Mouse (Mus musculus): ENCODE measurements around the gene Marc2. TPM values are rescaled to one million over a fixed set of nuclear protein-coding genes. Genes with fewer than 3 reads are reported as not detected.

Marc2 gene
- polyA plus RNA-seq, 1 experiment from 2014 or later = 89.7 TPM

- WGBS = 81% methylated on average over 6 of the region's 6 CpGs
- Histone ChIP-seq H3K27me3 (ENCODE audit: control insufficient read depth, insufficient read depth, low read length) (peaks cover 6% of the 10 kb centered on the region), H3K27ac (ENCODE audit: low read depth, low read length) (no peak overlapping the region), H3K9ac (ENCODE audit: low read length) (no peak overlapping the region), H3K9me3 (ENCODE audit: control insufficient read depth, low read length) (no peaks in the 10 kb centered on the region), H3K4me3 (ENCODE audit: low read depth, low read length) (no peak overlapping the region), H3K36me3 (ENCODE audit: control insufficient read depth, insufficient read depth, low read length) (no peaks in the 10 kb centered on the region), H3K4me2 (ENCODE audit: low read depth, low read length, severe bottlenecking) (no peak overlapping the region), H3K4me1 (replicated peaks; ENCODE audit: control insufficient read depth, insufficient read depth, low read length) (peaks cover 8% of the 10 kb centered on the region; the same call in 1 of the 2 replicates)
- no peak for DNase-seq (ENCODE audit: low spot score)
- ATAC-seq (replicated peaks; ENCODE audit: low FRiP score) = no peak
Measured at GRCm38 (mm10) chr1:184809578-184810001, 36.7 kb downstream of the Marc2 start.

- Histone ChIP-seq H3K4me3 (ENCODE audit: low read depth, low read length) (no peak overlapping the region), H3K27ac (ENCODE audit: low read depth, low read length) (no peak overlapping the region), H3K9me3 (ENCODE audit: control insufficient read depth, low read length) (no peaks in the 10 kb centered on the region), H3K4me1 (replicated peaks; ENCODE audit: control insufficient read depth, insufficient read depth, low read length) (peaks cover 8% of the 10 kb centered on the region; the same call in 1 of the 2 replicates), H3K9ac (ENCODE audit: low read length) (no peak overlapping the region), H3K4me2 (ENCODE audit: low read depth, low read length, severe bottlenecking) (no peak overlapping the region), H3K36me3 (ENCODE audit: control insufficient read depth, insufficient read depth, low read length) (no peaks in the 10 kb centered on the region), H3K27me3 (ENCODE audit: control insufficient read depth, insufficient read depth, low read length) (peaks cover 6% of the 10 kb centered on the region)
- DNase-seq (ENCODE audit: low spot score) (no peak), ATAC-seq (replicated peaks; ENCODE audit: low FRiP score) (no peak)
- 90% methylated on average over 17 of the region's 17 CpGs for WGBS
Measured at GRCm38 (mm10) chr1:184808418-184809012, 37.7 kb downstream of the Marc2 start.

- no peak overlapping the region for H3K27ac ChIP-seq (ENCODE audit: low read depth, low read length)
- ATAC-seq (replicated peaks; ENCODE audit: low FRiP score) (no peak), DNase-seq (ENCODE audit: low spot score) (no peak)
- no peaks in the 10 kb centered on the region for H3K36me3 ChIP-seq (ENCODE audit: control insufficient read depth, insufficient read depth, low read length)
- H3K9ac ChIP-seq (ENCODE audit: low read length) = no peak overlapping the region
- H3K4me3 ChIP-seq (ENCODE audit: low read depth, low read length) = no peak overlapping the region
- peaks cover 8% of the 10 kb centered on the region; the same call in 1 of the 2 replicates for H3K4me1 ChIP-seq (replicated peaks; ENCODE audit: control insufficient read depth, insufficient read depth, low read length)
- H3K4me2 ChIP-seq (ENCODE audit: low read depth, low read length, severe bottlenecking) = no peak overlapping the region
- no peaks in the 10 kb centered on the region for H3K9me3 ChIP-seq (ENCODE audit: control insufficient read depth, low read length)
- 78% methylated on average over 15 of the region's 15 CpGs for WGBS
- peaks cover 6% of the 10 kb centered on the region for H3K27me3 ChIP-seq (ENCODE audit: control insufficient read depth, insufficient read depth, low read length)
Measured at GRCm38 (mm10) chr1:184807627-184808417, 38.4 kb downstream of the Marc2 start.

GRCm38 (mm10) chr1:184807123-184807522, 39.1 kb downstream of the Marc2 start:
- DNase-seq (ENCODE audit: low spot score) (no peak), ATAC-seq (replicated peaks; ENCODE audit: low FRiP score) (no peak)
- H3K9ac ChIP-seq (ENCODE audit: low read length) = no peak overlapping the region
- no peaks in the 10 kb centered on the region for H3K36me3 ChIP-seq (ENCODE audit: control insufficient read depth, insufficient read depth, low read length)
- no peak overlapping the region for H3K4me3 ChIP-seq (ENCODE audit: low read depth, low read length)
- H3K9me3 ChIP-seq (ENCODE audit: control insufficient read depth, low read length) = no peaks in the 10 kb centered on the region
- H3K27me3 ChIP-seq (ENCODE audit: control insufficient read depth, insufficient read depth, low read length) = peaks cover 6% of the 10 kb centered on the region
- no peak overlapping the region for H3K27ac ChIP-seq (ENCODE audit: low read depth, low read length)
- no peak overlapping the region for H3K4me2 ChIP-seq (ENCODE audit: low read depth, low read length, severe bottlenecking)
- WGBS = 83% methylated on average over 7 of the region's 7 CpGs
- H3K4me1 ChIP-seq (replicated peaks; ENCODE audit: control insufficient read depth, insufficient read depth, low read length) = peaks cover 8% of the 10 kb centered on the region; the same call in 1 of the 2 replicates

- no peak for DNase-seq (ENCODE audit: low spot score)
- Histone ChIP-seq H3K4me2 (ENCODE audit: low read depth, low read length, severe bottlenecking) (no peak overlapping the region), H3K4me1 (replicated peaks; ENCODE audit: control insufficient read depth, insufficient read depth, low read length) (peaks cover 3% of the 10 kb centered on the region; the same call in 1 of the 2 replicates), H3K27ac (ENCODE audit: low read depth, low read length) (no peak overlapping the region), H3K36me3 (ENCODE audit: control insufficient read depth, insufficient read depth, low read length) (no peaks in the 10 kb centered on the region), H3K9me3 (ENCODE audit: control insufficient read depth, low read length) (no peaks in the 10 kb centered on the region; the same call in 1 of the 2 replicates), H3K4me3 (ENCODE audit: low read depth, low read length) (no peak overlapping the region), H3K9ac (ENCODE audit: low read length) (no peak overlapping the region), H3K27me3 (ENCODE audit: control insufficient read depth, insufficient read depth, low read length) (peaks cover 3% of the 10 kb centered on the region)
- WGBS = 94% methylated on average over 4 of the region's 4 CpGs
- no peak for ATAC-seq (replicated peaks; ENCODE audit: low FRiP score)
Measured at GRCm38 (mm10) chr1:184805749-184806148, 40.5 kb downstream of the Marc2 start.

- H3K9ac ChIP-seq (ENCODE audit: low read length) = no peak overlapping the region
- H3K4me1 ChIP-seq (replicated peaks; ENCODE audit: control insufficient read depth, insufficient read depth, low read length) = no peaks in the 10 kb centered on the region
- 24% methylated on average over 27 of the region's 27 CpGs for WGBS
- ATAC-seq (replicated peaks; ENCODE audit: low FRiP score) (peak; percentile 70; the same call in 1 of the 2 replicates), DNase-seq (ENCODE audit: low spot score) (peak; percentile 72)
- no peak overlapping the region for H3K4me3 ChIP-seq (ENCODE audit: low read depth, low read length)
- H3K4me2 ChIP-seq (ENCODE audit: low read depth, low read length, severe bottlenecking) = no peak overlapping the region
- H3K27ac ChIP-seq (ENCODE audit: low read depth, low read length) = no peak overlapping the region
- no peaks in the 10 kb centered on the region for H3K27me3 ChIP-seq (ENCODE audit: control insufficient read depth, insufficient read depth, low read length)
- H3K36me3 ChIP-seq (ENCODE audit: control insufficient read depth, insufficient read depth, low read length) = no peaks in the 10 kb centered on the region
- H3K9me3 ChIP-seq (ENCODE audit: control insufficient read depth, low read length) = no peaks in the 10 kb centered on the region
Measured at GRCm38 (mm10) chr1:184793163-184793876, 52.9 kb downstream of the Marc2 start.

- DNase-seq (ENCODE audit: low spot score) = no peak
Measured at GRCm38 (mm10) chr1:184791109-184791508, 55.1 kb downstream of the Marc2 start.

GRCm38 (mm10) chr1:184786376-184787151, 59.7 kb downstream of the Marc2 start:
- no peak for DNase-seq (ENCODE audit: low spot score)
- ATAC-seq (replicated peaks; ENCODE audit: low FRiP score) = no peak
- WGBS = 68% methylated on average over 13 of the region's 13 CpGs
- H3K9ac ChIP-seq (ENCODE audit: low read length) = no peak overlapping the region
- no peak overlapping the region for H3K4me3 ChIP-seq (ENCODE audit: low read depth, low read length)
- no peaks in the 10 kb centered on the region for H3K36me3 ChIP-seq (ENCODE audit: control insufficient read depth, insufficient read depth, low read length)
- no peaks in the 10 kb centered on the region for H3K9me3 ChIP-seq (ENCODE audit: control insufficient read depth, low read length)
- H3K4me1 ChIP-seq (replicated peaks; ENCODE audit: control insufficient read depth, insufficient read depth, low read length) = no peaks in the 10 kb centered on the region
- H3K4me2 ChIP-seq (ENCODE audit: low read depth, low read length, severe bottlenecking) = no peak overlapping the region
- no peaks in the 10 kb centered on the region for H3K27me3 ChIP-seq (ENCODE audit: control insufficient read depth, insufficient read depth, low read length)
- H3K27ac ChIP-seq (ENCODE audit: low read depth, low read length) = no peak overlapping the region

More at GRCm38 (mm10) chr1:184791109-184791508, 55.1 kb downstream of the Marc2 start:
- Histone ChIP-seq H3K4me1 (replicated peaks; ENCODE audit: control insufficient read depth, insufficient read depth, low read length) (no peaks in the 10 kb centered on the region), H3K9me3 (ENCODE audit: control insufficient read depth, low read length) (no peaks in the 10 kb centered on the region), H3K9ac (ENCODE audit: low read length) (no peak overlapping the region), H3K36me3 (ENCODE audit: control insufficient read depth, insufficient read depth, low read length) (no peaks in the 10 kb centered on the region), H3K27me3 (ENCODE audit: control insufficient read depth, insufficient read depth, low read length) (no peaks in the 10 kb centered on the region), H3K27ac (ENCODE audit: low read depth, low read length) (no peak overlapping the region), H3K4me3 (ENCODE audit: low read depth, low read length) (no peak overlapping the region), H3K4me2 (ENCODE audit: low read depth, low read length, severe bottlenecking) (no peak overlapping the region)
- no peak for ATAC-seq (replicated peaks; ENCODE audit: low FRiP score)
- WGBS = 7% methylated on average over 2 of the region's 2 CpGs

Data from forebrain, embryonic 11.5 days (tissue).